8 mouse cellular contexts compared by ENCODE assay signal in genomic region chr10:99592220-99592619, GRCm38 (mm10).
DNase-seq lines count a peak whose midpoint lies in the region; ATAC-seq and TF ChIP-seq lines count a peak whose summit lies in the region.

No protein-coding gene starts in this region.

- H3K79me2 ChIP-seq in heart, adult 2 months (replicated peaks; ENCODE audit: control insufficient read depth, insufficient read depth, low read length): no peaks in the 10 kb centered on the region

- no peaks in the 10 kb centered on the region for H3K9me3 ChIP-seq in heart, embryonic 15.5 days (replicated peaks)
- H3K9me3 ChIP-seq in hindbrain, embryonic 13.5 days: no peaks in the 10 kb centered on the region
- no peaks in the 10 kb centered on the region for H3K9me3 ChIP-seq in neural tube, embryonic 14.5 days (ENCODE audit: control insufficient read depth, low read length)

- no peak for DNase-seq in heart, adult 2 months
- DNase-seq in 3134 (ENCODE audit: extremely low read depth, insufficient read length, low spot score): peak; percentile 23
- DNase-seq in brain, embryonic 14.5 days (ENCODE audit: low read depth): peak; percentile 68
- no peak for DNase-seq in ovary, postnatal 10 days (ENCODE audit: low spot score)
- DNase-seq in layer of hippocampus, adult 9-10 months (ENCODE audit: low spot score): no peak

- H3K4me1 ChIP-seq in heart, embryonic 15.5 days (replicated peaks): peaks cover 7% of the 10 kb centered on the region; the same call in 1 of the 2 replicates
- no peaks in the 10 kb centered on the region for H3K4me1 ChIP-seq in heart, adult 2 months (ENCODE audit: control insufficient read depth, insufficient read depth, low read length)
- H3K4me1 ChIP-seq in hindbrain, embryonic 13.5 days (replicated peaks): peaks cover 5% of the 10 kb centered on the region
- no peaks in the 10 kb centered on the region for H3K4me1 ChIP-seq in neural tube, embryonic 14.5 days (ENCODE audit: control insufficient read depth, insufficient read depth, low read length)

- no peak; the same call in 1 of the 2 replicates for ATAC-seq in heart, embryonic 15.5 days (replicated peaks; ENCODE audit: insufficient number of reproducible peaks, insufficient read depth, low FRiP score, low read depth)
- peak; percentile 77 for ATAC-seq in hindbrain, embryonic 13.5 days (ENCODE audit: low FRiP score)
- peak; percentile 71; the same call in 1 of the 2 replicates for ATAC-seq in neural tube, embryonic 14.5 days (ENCODE audit: low read depth)

- no peak overlapping the region for H3K9ac ChIP-seq in heart, embryonic 15.5 days
- H3K9ac ChIP-seq in heart, adult 2 months (ENCODE audit: low read depth, low read length): no peak overlapping the region
- no peak overlapping the region for H3K9ac ChIP-seq in hindbrain, embryonic 13.5 days
- H3K9ac ChIP-seq in neural tube, embryonic 14.5 days (replicated peaks; ENCODE audit: low read depth, low read length): no peak overlapping the region

- no peak overlapping the region for H3K4me3 ChIP-seq in heart, embryonic 15.5 days
- no peak overlapping the region for H3K4me3 ChIP-seq in heart, adult 2 months
- no peak overlapping the region for H3K4me3 ChIP-seq in hindbrain, embryonic 13.5 days
- no peak overlapping the region for H3K4me3 ChIP-seq in neural tube, embryonic 14.5 days (ENCODE audit: low read depth, low read length)

- TF ChIP-seq EP300 in heart, adult 2 months (IDR thresholded peaks at IDR 0.05; ENCODE audit: insufficient read depth, low read depth, low read length): no peak

- H3K4me2 ChIP-seq in heart, embryonic 15.5 days: peak overlapping the region; percentile 45
- 0 out of 2 replicates have a peak overlapping the region, but pooled peaks have one; percentile 8 for H3K4me2 ChIP-seq in hindbrain, embryonic 13.5 days
- H3K4me2 ChIP-seq in neural tube, embryonic 14.5 days (ENCODE audit: low read depth, low read length): no peak overlapping the region

- H3K27ac ChIP-seq in heart, embryonic 15.5 days: no peak overlapping the region
- no peak overlapping the region for H3K27ac ChIP-seq in heart, adult 2 months
- no peak overlapping the region for H3K27ac ChIP-seq in hindbrain, embryonic 13.5 days
- H3K27ac ChIP-seq in neural tube, embryonic 14.5 days (ENCODE audit: low read depth, low read length): no peak overlapping the region

- no peak for TF ChIP-seq POLR2A in heart, adult 2 months (IDR thresholded peaks at IDR 0.05; ENCODE audit: insufficient read depth, low read depth, low read length)
- TF ChIP-seq POLR2A in brain, embryonic 14.5 days (IDR thresholded peaks at IDR 0.05; ENCODE audit: borderline replicate concordance, extremely low read depth, insufficient read depth, insufficient read length, poor library complexity, severe bottlenecking): no peak

- H3K27me3 ChIP-seq in heart, embryonic 15.5 days: no peaks in the 10 kb centered on the region
- no peaks in the 10 kb centered on the region for H3K27me3 ChIP-seq in heart, adult 2 months (ENCODE audit: control insufficient read depth, insufficient read depth, low read length)
- H3K27me3 ChIP-seq in hindbrain, embryonic 13.5 days: no peaks in the 10 kb centered on the region
- no peaks in the 10 kb centered on the region for H3K27me3 ChIP-seq in neural tube, embryonic 14.5 days (ENCODE audit: control insufficient read depth, insufficient read depth, low read length)

- intact Hi-C loops in heart, adult 2 months (cut with DNase I): no loop called here

- H3K36me3 ChIP-seq in heart, embryonic 15.5 days: no peaks in the 10 kb centered on the region
- no peaks in the 10 kb centered on the region for H3K36me3 ChIP-seq in heart, adult 2 months (ENCODE audit: control insufficient read depth, insufficient read depth, low read length)
- no peaks in the 10 kb centered on the region for H3K36me3 ChIP-seq in hindbrain, embryonic 13.5 days
- H3K36me3 ChIP-seq in neural tube, embryonic 14.5 days (ENCODE audit: control insufficient read depth, insufficient read depth, low read length): no peaks in the 10 kb centered on the region

- 22% methylated on average over 9 of the region's 9 CpGs for WGBS in heart, embryonic 15.5 days
- WGBS in heart, adult 2 months: 10% methylated on average over 9 of the region's 9 CpGs
- 32% methylated on average over 9 of the region's 9 CpGs for WGBS in hindbrain, embryonic 13.5 days
- WGBS in neural tube, embryonic 14.5 days: 29% methylated on average over 9 of the region's 9 CpGs

- TF ChIP-seq CTCF in heart, adult 2 months (IDR thresholded peaks at IDR 0.05): no peak
- no peak for TF ChIP-seq CTCF in brain, embryonic 14.5 days (IDR thresholded peaks at IDR 0.05; ENCODE audit: borderline replicate concordance, extremely low read depth, insufficient read depth, insufficient read length)

Comparison
In these comparisons a context has a peak if more than half of its experiments do, and no peak if none do; other contexts are left out.
1. DNase-seq: peak in 3134 (single experiment) and brain, embryonic 14.5 days (single experiment); none in heart, adult 2 months (0 of 2), ovary, postnatal 10 days (single experiment) and layer of hippocampus, adult 9-10 months (single experiment).